Mouse (Mus musculus) lung, postnatal 0 days (tissue): Measurements from ENCODE around the gene Ifih1. TPM values are rescaled to one million over a fixed set of nuclear protein-coding genes. Genes with fewer than 3 reads are reported as not detected.

Source experiments
- ATAC-seq: fragments of 200-750 bp; cut with Nextera tagmentation; 2 replicates; pipeline ENCODE4 v1.8.0; 2017; ENCODE audit warnings: moderate library complexity
- DNase-seq: peaks from one replicate; pipeline ENCODE4 v3.0.0-alpha.2; 2016; ENCODE audit warnings: low spot score
- H3K27ac ChIP-seq: fragments of 300-500 bp; sonication (generic); 2 replicates; pipeline ENCODE4 v1.5.1; 2014; ENCODE audit warnings: antibody characterized with exemption, mild to moderate bottlenecking, low read length, mixed read lengths
- H3K27me3 ChIP-seq: fragments of 300-500 bp; sonication (generic); replicated peaks from 2 replicates; pipeline ENCODE4 v1.6.1; 2014; ENCODE audit warnings: low read length, mixed read lengths; ENCODE audit not compliant: insufficient read depth
- H3K36me3 ChIP-seq: fragments of 300-500 bp; sonication (generic); 2 replicates; pipeline ENCODE4 v1.6.1; 2014; ENCODE audit warnings: low read length, mixed read lengths; ENCODE audit not compliant: insufficient read depth
- H3K4me1 ChIP-seq: fragments of 300-500 bp; sonication (generic); 2 replicates; pipeline ENCODE4 v1.6.1; 2014; ENCODE audit warnings: antibody characterized with exemption, low read depth, low read length, mixed read lengths; ENCODE audit not compliant: insufficient read depth
- H3K4me2 ChIP-seq: fragments of 300-500 bp; sonication (generic); replicated peaks from 2 replicates; pipeline ENCODE4 v1.6.1; 2014; ENCODE audit warnings: low read depth, mild to moderate bottlenecking, low read length, moderate library complexity, mixed read lengths
- H3K4me3 ChIP-seq: fragments of 300-500 bp; sonication (generic); 2 replicates; pipeline ENCODE4 v1.5.1; 2014; ENCODE audit warnings: low read depth, low read length
- H3K9ac ChIP-seq: fragments of 300-500 bp; sonication (generic); replicated peaks from 2 replicates; pipeline ENCODE4 v1.6.1; 2014; ENCODE audit warnings: low read depth, mild to moderate bottlenecking
- H3K9me3 ChIP-seq: fragments of 300-500 bp; sonication (generic); 2 replicates; pipeline ENCODE4 v1.6.1; 2016; ENCODE audit warnings: low read length, mixed read lengths
- CTCF ChIP-seq: IDR thresholded peaks from 2 replicates; pipeline ENCODE4 v1.5.1; 2016; ENCODE audit warnings: antibody characterized with exemption, mild to moderate bottlenecking
- EP300 ChIP-seq: IDR thresholded peaks from 2 replicates; pipeline ENCODE4 v1.6.1; 2016; ENCODE audit warnings: antibody characterized with exemption, mild to moderate bottlenecking, control low read depth
- whole genome bisulfite sequencing: fragments of 180-500 bp; shearing (Covaris S2); extraction: QIAGEN DNeasy Blood & Tissue Kit; methylation state at CpG from one replicate; pipeline ENCODE4 v1.1.7; 2014; 5-methylcytosine and 5-hydroxymethylcytosine counted together
- polyA plus RNA-seq: library from polyadenylated mRNA; unstranded; fragments of >200 nt; fragmentation: Nextera tagmentation; extraction: Ambion mirVana; gene quantifications from 2 replicates; pipeline ENCODE4 v1.2.1, GENCODE M21; 2015

Ifih1 gene
- 7.5 and 8.7 TPM in 2 replicates for polyA plus RNA-seq

DNA sequence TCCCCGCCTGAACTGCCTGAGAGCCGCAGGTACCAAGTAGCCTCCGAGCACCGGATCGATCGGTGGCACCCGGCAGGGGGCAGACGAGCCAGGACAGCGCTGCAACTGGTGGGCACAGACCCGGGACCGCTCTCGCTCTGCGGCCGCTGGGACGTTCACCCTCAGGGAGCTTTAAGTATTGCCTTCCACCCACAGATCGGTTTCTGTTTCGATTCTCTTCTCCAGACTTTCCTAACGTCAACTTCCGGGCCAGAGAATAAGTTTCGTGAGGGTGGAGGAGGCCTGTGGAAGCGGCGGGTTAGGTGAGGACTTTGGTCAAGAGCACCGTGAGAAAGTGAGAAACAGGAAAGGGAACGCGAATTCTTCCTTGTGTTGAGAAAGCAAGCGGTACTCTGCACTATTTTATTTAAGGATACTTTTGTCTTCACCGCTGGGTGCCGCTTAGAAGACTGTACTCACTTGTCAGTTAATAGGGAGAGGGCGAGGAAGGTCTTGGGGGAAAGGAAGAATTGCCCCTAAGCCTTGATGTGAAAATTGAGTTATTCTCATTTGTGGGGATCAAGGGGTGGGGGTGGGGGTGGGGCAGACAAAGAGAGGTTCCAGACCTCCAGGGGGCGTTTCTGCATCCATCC lies at the start of gene Ifih1:
Ifih1 (minus strand) TSS at position 242 of the 632 bp plus-strand sequence.
- H3K4me3 ChIP-seq, result peak within 1 kb of the TSS; percentile 71
- 1% methylated on average over 30 of the region's 30 CpGs for WGBS
- ATAC-seq (peak; percentile 93), DNase-seq (peak; percentile 96)
- peak within 1 kb of the TSS; percentile 94 for H3K27ac ChIP-seq
- no peaks in the 10 kb centered on the region for H3K9me3 ChIP-seq
- no peaks in the 10 kb centered on the region for H3K27me3 ChIP-seq
- peak; percentile 66 for TF ChIP-seq CTCF
- no peak for TF ChIP-seq EP300
- peaks cover 9% of the 10 kb centered on the region; the same call in 1 of the 2 replicates for H3K4me1 ChIP-seq
- peak within 1 kb of the TSS; percentile 64 for H3K9ac ChIP-seq
- no peaks in the 10 kb centered on the region for H3K36me3 ChIP-seq
- H3K4me2 ChIP-seq, result peak within 1 kb of the TSS; percentile 78

DNA sequence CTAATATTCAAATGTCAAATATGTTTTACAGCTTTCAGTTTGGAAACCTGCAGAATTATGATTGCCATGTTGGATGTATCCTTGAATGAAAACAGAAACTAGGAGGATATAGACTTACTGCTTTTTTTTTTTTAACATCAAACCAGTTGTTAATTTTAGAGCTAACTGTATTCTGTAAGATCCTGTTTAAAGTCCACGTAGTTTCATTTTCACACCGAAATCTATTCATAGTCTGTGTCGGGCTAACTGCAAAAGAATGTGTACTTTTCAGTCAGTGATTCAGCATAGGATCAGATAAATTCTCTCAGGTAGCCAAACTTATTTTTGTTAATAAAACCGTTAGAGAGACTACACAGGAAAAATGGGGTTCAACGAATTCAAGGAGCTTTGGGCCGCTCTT lies 39.9 kb upstream of the Ifih1 start:
- Histone ChIP-seq H3K27me3 (no peaks in the 10 kb centered on the region), H3K27ac (no peak overlapping the region), H3K4me3 (no peak overlapping the region), H3K4me2 (no peak overlapping the region), H3K36me3 (no peaks in the 10 kb centered on the region), H3K4me1 (no peaks in the 10 kb centered on the region), H3K9me3 (no peaks in the 10 kb centered on the region), H3K9ac (no peak overlapping the region)
- no peak for DNase-seq
- WGBS, result 83% methylated on average over 6 of the region's 6 CpGs
- TF ChIP-seq CTCF (no peak), EP300 (no peak)
- ATAC-seq, result no peak

DNA sequence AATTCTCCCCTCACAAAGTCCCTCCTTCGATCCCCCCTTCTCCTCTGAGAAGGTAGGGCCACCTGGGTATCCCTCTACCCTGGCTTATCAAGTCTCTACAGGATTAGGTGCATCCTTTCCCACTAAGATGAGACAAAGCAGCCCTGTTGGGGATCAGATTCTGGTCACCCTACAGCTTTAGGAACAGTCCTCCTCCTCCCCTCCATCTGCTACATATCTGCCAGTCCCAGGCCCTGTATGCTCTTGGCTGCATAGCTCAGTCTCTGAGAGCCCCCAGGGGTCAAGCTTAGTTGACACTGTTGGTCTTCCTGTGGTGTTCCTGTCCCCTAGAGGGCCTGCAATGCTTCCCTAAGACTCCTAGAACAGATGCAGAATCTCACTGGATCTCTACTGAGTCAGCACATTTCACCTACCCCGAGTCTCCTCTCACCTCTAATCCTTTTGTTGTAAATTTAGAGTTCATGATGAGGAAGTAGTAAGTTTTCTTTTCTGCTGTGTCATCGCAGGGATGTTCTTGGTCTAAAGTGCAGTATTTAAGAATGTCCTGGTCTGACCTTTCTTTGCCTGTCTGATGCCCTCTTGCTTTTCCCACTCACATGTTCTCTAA lies 39.0 kb upstream of the Ifih1 start:
- H3K9ac ChIP-seq, result no peak overlapping the region
- H3K27me3 ChIP-seq, result no peaks in the 10 kb centered on the region
- ATAC-seq (no peak), DNase-seq (no peak)
- no peaks in the 10 kb centered on the region for H3K4me1 ChIP-seq
- no peak overlapping the region for H3K4me2 ChIP-seq
- TF ChIP-seq CTCF (no peak), EP300 (no peak)
- WGBS, result 52% methylated on average over 3 of the region's 3 CpGs
- H3K4me3 ChIP-seq, result no peak overlapping the region
- no peak overlapping the region for H3K27ac ChIP-seq
- H3K9me3 ChIP-seq, result no peaks in the 10 kb centered on the region
- no peaks in the 10 kb centered on the region for H3K36me3 ChIP-seq

- 72% methylated on average over 8 of the region's 8 CpGs for WGBS
- Histone ChIP-seq H3K36me3 (no peaks in the 10 kb centered on the region), H3K4me2 (no peak overlapping the region), H3K9ac (no peak overlapping the region), H3K4me1 (no peaks in the 10 kb centered on the region), H3K4me3 (no peak overlapping the region), H3K9me3 (no peaks in the 10 kb centered on the region), H3K27me3 (no peaks in the 10 kb centered on the region), H3K27ac (no peak overlapping the region)
- no peak for TF ChIP-seq EP300
- no peak for TF ChIP-seq CTCF
- no peak for ATAC-seq
- no peak for DNase-seq
These were observed 35.6 kb upstream of the Ifih1 start for GRCm38 (mm10) chr2:62681667-62682066.

- H3K9ac ChIP-seq, result no peak overlapping the region
- H3K27me3 ChIP-seq, result no peaks in the 10 kb centered on the region
- no peaks in the 10 kb centered on the region for H3K9me3 ChIP-seq
- WGBS, result 83% methylated on average over 5 of the region's 5 CpGs
- DNase-seq, result no peak
- ATAC-seq, result no peak
- H3K27ac ChIP-seq, result no peak overlapping the region
- H3K4me1 ChIP-seq, result no peaks in the 10 kb centered on the region
- no peaks in the 10 kb centered on the region for H3K36me3 ChIP-seq
- no peak for TF ChIP-seq CTCF
- TF ChIP-seq EP300, result no peak
- no peak overlapping the region for H3K4me2 ChIP-seq
- no peak overlapping the region for H3K4me3 ChIP-seq
These were observed 26.7 kb upstream of the Ifih1 start for GRCm38 (mm10) chr2:62672788-62673187.

DNA sequence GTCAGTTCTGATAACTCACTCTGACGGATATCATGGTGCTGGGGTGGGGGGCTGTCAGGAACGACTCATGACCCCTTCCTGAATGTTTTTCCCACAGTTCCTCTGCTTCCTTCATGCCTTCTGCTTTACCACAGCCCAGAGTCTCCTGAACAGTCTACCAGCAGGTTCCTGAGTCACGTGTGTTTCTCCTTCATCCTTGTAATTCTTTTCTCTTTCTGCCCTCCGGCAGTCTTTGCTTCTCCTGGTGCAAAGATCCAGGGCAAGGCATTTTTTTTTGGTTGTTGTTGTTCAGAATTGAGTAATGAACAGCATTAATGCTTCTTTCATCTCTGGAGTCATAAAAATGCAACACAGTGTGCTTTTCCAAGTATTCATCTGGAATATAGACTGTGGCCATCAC lies 24.7 kb upstream of the Ifih1 start:
- no peak for DNase-seq
- Histone ChIP-seq H3K9ac (no peak overlapping the region), H3K27ac (no peak overlapping the region)

More for the DNA sequence above, 24.7 kb upstream of the Ifih1 start:
- H3K4me3 ChIP-seq, result no peak overlapping the region
- no peak overlapping the region for H3K4me2 ChIP-seq
- no peak for ATAC-seq
- TF ChIP-seq CTCF (no peak), EP300 (no peak)
- no peaks in the 10 kb centered on the region for H3K27me3 ChIP-seq
- 73% methylated on average over 4 of the region's 4 CpGs for WGBS
- H3K4me1 ChIP-seq, result no peaks in the 10 kb centered on the region
- H3K9me3 ChIP-seq, result no peaks in the 10 kb centered on the region
- no peaks in the 10 kb centered on the region for H3K36me3 ChIP-seq
